Mouse (Mus musculus) lung, postnatal 10 days (tissue): ENCODE data around the gene Olfr1307.

Source experiments
- DNase-seq: peaks from one replicate; pipeline ENCODE4 v3.0.0; 2021

The Olfr1307 gene

GRCm38 (mm10) chr2:111949340-111949739, at the start of gene Olfr1307:
Gene Olfr1307 (minus strand): TSS chr2:111949440.
- DNase-seq = no peak

- DNase-seq = no peak
Observed at GRCm38 (mm10) chr2:111990181-111990580, 40.9 kb upstream of the Olfr1307 start, which contains the start of gene Olfr1309. Gene Olfr1309 (minus strand): TSS chr2:111990281.

- DNase-seq = no peak
Observed at GRCm38 (mm10) chr2:111964844-111965243, 15.6 kb upstream of the Olfr1307 start, which contains the start of gene Olfr1308. Gene Olfr1308 (minus strand): TSS chr2:111964944.

DNA sequence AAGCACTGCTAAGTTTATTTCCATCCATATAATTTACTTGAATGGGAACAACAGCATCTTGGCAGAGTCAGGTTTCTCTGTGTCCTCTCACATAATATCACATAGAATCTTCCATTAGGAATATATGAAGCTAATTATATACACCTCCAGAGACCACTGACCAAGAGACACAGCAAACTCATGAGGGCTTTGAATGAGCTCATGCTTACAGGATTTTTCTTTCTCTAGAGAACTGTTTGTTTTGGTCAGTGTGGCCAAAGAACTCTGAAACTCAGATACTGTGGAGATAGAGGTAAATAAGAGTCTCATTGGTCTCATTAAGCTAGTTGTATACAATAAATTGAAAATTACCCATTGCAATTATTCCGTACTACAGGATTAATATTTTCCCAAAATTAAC, 33.1 kb downstream of the Olfr1307 start, which contains the start of gene Olfr1306:
Olfr1306 (minus strand) TSS at position 101 of the 400 bp plus-strand sequence.
- DNase-seq = no peak
